Mouse (Mus musculus): ENCODE data around the gene Wfdc3.

- TF ChIP-seq CTCF (conservative IDR thresholded peaks at IDR 0.05; ENCODE audit: low read length), result no peak
- TF ChIP-seq NANOG (IDR thresholded peaks at IDR 0.05; ENCODE audit: borderline replicate concordance, low read length), result no peak
These were observed 44.8 kb downstream of the Wfdc3 start for GRCm38 (mm10) chr2:164700959-164701358.

All from E14TG2a.4 (cell line).